Mouse (Mus musculus) monocyte, adult 2 months (primary cell): Measurements from ENCODE around the gene Slc22a5.
"Not testable (repeated sequence)": the region's sequence is repeated elsewhere in the genome, so short reads cannot be mapped to it uniquely, and the experiment has no call there.

Experiments
- DNase-seq, 2 experiments: peaks; one replicate each; pipeline ENCODE4 v3.0.0; 2022; ENCODE audit warnings: low spot score in 2 of 2, low read depth in 1 of 2

Gene Slc22a5

GRCm38 (mm10) chr11:53889091-53889645 is 2.3 kb downstream of the Slc22a5 start:
- no peak for DNase-seq

- no peak for DNase-seq
Observed at GRCm38 (mm10) chr11:53888242-53888641, 3.2 kb downstream of the Slc22a5 start.

- no peak for DNase-seq
Observed at GRCm38 (mm10) chr11:53883287-53883686, 8.2 kb downstream of the Slc22a5 start.

- DNase-seq = not testable (repeated sequence)
Observed at GRCm38 (mm10) chr11:53878096-53878495, 13.4 kb downstream of the Slc22a5 start.

GRCm38 (mm10) chr11:53876488-53876887 is 15.0 kb downstream of the Slc22a5 start:
- no peak for DNase-seq

GRCm38 (mm10) chr11:53874706-53875105 is 16.8 kb downstream of the Slc22a5 start:
- DNase-seq = no peak

GRCm38 (mm10) chr11:53873909-53874704 is 17.4 kb downstream of the Slc22a5 start:
- DNase-seq = not testable (repeated sequence)

- DNase-seq = no peak
Observed at GRCm38 (mm10) chr11:53871786-53872507, 19.5 kb downstream of the Slc22a5 start.

- no peak for DNase-seq
Observed at GRCm38 (mm10) chr11:53869172-53869571, 22.3 kb downstream of the Slc22a5 start.

- DNase-seq = not testable (repeated sequence)
Observed at GRCm38 (mm10) chr11:53868323-53868722, 23.1 kb downstream of the Slc22a5 start.

GRCm38 (mm10) chr11:53864724-53865310 is 26.6 kb downstream of the Slc22a5 start:
- not testable (repeated sequence) for DNase-seq

GRCm38 (mm10) chr11:53860944-53861343 is 30.5 kb downstream of the Slc22a5 start:
- not testable (repeated sequence) for DNase-seq

GRCm38 (mm10) chr11:53858761-53859580 is 32.5 kb downstream of the Slc22a5 start, which contains the start of gene Gm12216:
Gm12216 (minus strand) TSS chr11:53859256.
- DNase-seq = peak in 1 of 2 experiments; percentile 33

- DNase-seq = no peak
Observed at GRCm38 (mm10) chr11:53858058-53858760, 33.3 kb downstream of the Slc22a5 start.

- no peak for DNase-seq
Observed at GRCm38 (mm10) chr11:53853665-53854064, 37.8 kb downstream of the Slc22a5 start.

- DNase-seq = no peak
Observed at GRCm38 (mm10) chr11:53851795-53852194, 39.7 kb downstream of the Slc22a5 start.

GRCm38 (mm10) chr11:53849588-53850320 is 41.7 kb downstream of the Slc22a5 start:
- peak; percentile 27 to 62 for DNase-seq

GRCm38 (mm10) chr11:53845680-53846079 is 45.8 kb downstream of the Slc22a5 start:
- no peak for DNase-seq

- DNase-seq = no peak
Observed at GRCm38 (mm10) chr11:53843106-53843505, 48.4 kb downstream of the Slc22a5 start.
